ENCODE assay signal across 8 mouse cellular contexts in genomic region chr19:9954055-9954810, GRCm38 (mm10). TPM values are rescaled to one million over a fixed set of nuclear protein-coding genes. Genes with fewer than 3 reads are reported as not detected.
A peak's percentile ranks its signal among the peaks of the same experiment; 100 is the strongest.
DNase-seq lines count a peak whose midpoint lies in the region; ATAC-seq lines count a peak whose summit lies in the region.

No protein-coding gene starts in this region.

- no peak for ATAC-seq in hindbrain, embryonic 12.5 days (ENCODE audit: low FRiP score)
- ATAC-seq in lung, embryonic 15.5 days (ENCODE audit: borderline replicate concordance, extremely low read depth, low FRiP score, low TSS enrichment), result peak; percentile 91
- ATAC-seq in activated CD4-positive, CD25-positive, alpha-beta regulatory T cell, adult 4 months, result no peak

- H3K4me2 ChIP-seq in hindbrain, embryonic 12.5 days (replicated peaks), result no peak overlapping the region
- peak overlapping the region; percentile 49 for H3K4me2 ChIP-seq in lung, embryonic 15.5 days

- peak overlapping the region; percentile 69 for H3K27ac ChIP-seq in hindbrain, embryonic 12.5 days
- H3K27ac ChIP-seq in lung, embryonic 15.5 days, result peak overlapping the region; percentile 95

- 38% methylated on average over 7 of the region's 7 CpGs for WGBS in hindbrain, embryonic 12.5 days
- WGBS in lung, embryonic 15.5 days, result 20% methylated on average over 7 of the region's 7 CpGs

- H3K9ac ChIP-seq in hindbrain, embryonic 12.5 days, result no peak overlapping the region
- peak overlapping the region; percentile 33; the same call in 1 of the 2 replicates for H3K9ac ChIP-seq in lung, embryonic 15.5 days

- H3K4me3 ChIP-seq in hindbrain, embryonic 12.5 days, result no peak overlapping the region
- peak overlapping the region; percentile 14 for H3K4me3 ChIP-seq in lung, embryonic 15.5 days

- peak; percentile 100 for DNase-seq in adipocyte (ENCODE audit: low spot score)
- peak; percentile 39 for DNase-seq in cerebellum, adult 9-11 months
- peak; percentile 34 to 48 for DNase-seq in frontal cortex, postnatal 10 days (ENCODE audit: low spot score in 2 of 2)
- peak; percentile 63 to 73 for DNase-seq in layer of hippocampus, postnatal 10 days (ENCODE audit: low spot score in 2 of 2)
- DNase-seq in ovary, postnatal 14 days (ENCODE audit: low spot score), result peak; percentile 80

- H3K4me1 ChIP-seq in hindbrain, embryonic 12.5 days, result peaks cover 4% of the 10 kb centered on the region; the same call in 1 of the 2 replicates
- H3K4me1 ChIP-seq in lung, embryonic 15.5 days, result peaks cover 22% of the 10 kb centered on the region

- no peaks in the 10 kb centered on the region for H3K9me3 ChIP-seq in hindbrain, embryonic 12.5 days (replicated peaks)
- H3K9me3 ChIP-seq in lung, embryonic 15.5 days, result no peaks in the 10 kb centered on the region

- no peaks in the 10 kb centered on the region for H3K27me3 ChIP-seq in hindbrain, embryonic 12.5 days
- H3K27me3 ChIP-seq in lung, embryonic 15.5 days, result no peaks in the 10 kb centered on the region

- H3K36me3 ChIP-seq in hindbrain, embryonic 12.5 days, result no peaks in the 10 kb centered on the region
- no peaks in the 10 kb centered on the region for H3K36me3 ChIP-seq in lung, embryonic 15.5 days

RNA-seq across cellular contexts. Expression of gene Fth1, which starts 26.2 kb away (rescaled TPM):
- 1,445 and 1,581 TPM in 2 replicates for polyA plus RNA-seq in hindbrain, embryonic 12.5 days (2016; fragmentation: Nextera tagmentation; extraction: Ambion mirVana)
- total RNA-seq in layer of hippocampus, postnatal 10 days (2021), result 1,000 to 10,000 TPM; 2,066 to 2,109 TPM
- polyA plus RNA-seq in lung, embryonic 15.5 days (2015; fragmentation: Nextera tagmentation; extraction: Ambion mirVana), result 1,860 and 1,896 TPM in 2 replicates
- polyA plus RNA-seq in activated CD4-positive, CD25-positive, alpha-beta regulatory T cell, adult 4 months (2017; shearing (Covaris generic)), result 1,000 to 10,000 TPM; 1,834 to 2,304 TPM

RNA-seq across cellular contexts. Expression of gene Best1, which starts 47.2 kb away (rescaled TPM):
- polyA plus RNA-seq in hindbrain, embryonic 12.5 days (2016; fragmentation: Nextera tagmentation; extraction: Ambion mirVana), result 0.94 and 1.1 TPM in 2 replicates
- total RNA-seq in layer of hippocampus, postnatal 10 days (2021), result 1 to 10 TPM; 1.9 to 3.0 TPM
- polyA plus RNA-seq in lung, embryonic 15.5 days (2015; fragmentation: Nextera tagmentation; extraction: Ambion mirVana), result 1.1 TPM in 2 replicates
- not detected for polyA plus RNA-seq in activated CD4-positive, CD25-positive, alpha-beta regulatory T cell, adult 4 months (2017; shearing (Covaris generic))

RNA-seq across cellular contexts. Expression of gene Rab3il1, which starts 47.2 kb away (rescaled TPM):
- 35.4 and 40.0 TPM in 2 replicates for polyA plus RNA-seq in hindbrain, embryonic 12.5 days (2016; fragmentation: Nextera tagmentation; extraction: Ambion mirVana)
- total RNA-seq in layer of hippocampus, postnatal 10 days (2021), result 10 to 100 TPM; 13.9 to 14.5 TPM
- 31.5 and 33.1 TPM in 2 replicates for polyA plus RNA-seq in lung, embryonic 15.5 days (2015; fragmentation: Nextera tagmentation; extraction: Ambion mirVana)
- 1 to 10 TPM in 1 of 2 experiments, not detected in 1; 1.2 TPM for polyA plus RNA-seq in activated CD4-positive, CD25-positive, alpha-beta regulatory T cell, adult 4 months (2017; shearing (Covaris generic))

RNA-seq across cellular contexts. Expression of gene Incenp, which starts 54.9 kb away (rescaled TPM):
- 83.0 and 95.1 TPM in 2 replicates for polyA plus RNA-seq in hindbrain, embryonic 12.5 days (2016; fragmentation: Nextera tagmentation; extraction: Ambion mirVana)
- total RNA-seq in layer of hippocampus, postnatal 10 days (2021), result 10 to 100 TPM; 16.1 to 25.7 TPM
- 131 and 132 TPM in 2 replicates for polyA plus RNA-seq in lung, embryonic 15.5 days (2015; fragmentation: Nextera tagmentation; extraction: Ambion mirVana)
- 10 to 100 TPM; 30.3 to 31.9 TPM for polyA plus RNA-seq in activated CD4-positive, CD25-positive, alpha-beta regulatory T cell, adult 4 months (2017; shearing (Covaris generic))

Comparison
In these comparisons a context has a peak if more than half of its experiments do, and no peak if none do; other contexts are left out.
1. DNase-seq: peak in every context shown above with its lines; median percentile 100 in adipocyte; 80 in ovary, postnatal 14 days; 68 in layer of hippocampus, postnatal 10 days; 41 in frontal cortex, postnatal 10 days; 39 in cerebellum, adult 9-11 months.
2. RNA of gene Rab3il1, which starts 47.2 kb away (polyA plus RNA-seq): 35.4 to 40.0 TPM in hindbrain, embryonic 12.5 days and 31.5 to 33.1 TPM in lung, embryonic 15.5 days; 1.2 TPM in activated CD4-positive, CD25-positive, alpha-beta regulatory T cell, adult 4 months; every median in the first group is over 10 times any median in the second.